Mouse (Mus musculus) hindlimb bud, embryonic 11.5 days (tissue): ENCODE data around the gene Lrfn3.
A peak's percentile ranks its signal among the peaks of the same experiment; 100 is the strongest.

ENCODE experiments used
- DNase-seq: peaks from one replicate; pipeline ENCODE4 v3.0.0-alpha.2; 2012; ENCODE audit warnings: low read depth, low spot score; ENCODE audit errors: extremely low spot score

Gene Lrfn3

DNA sequence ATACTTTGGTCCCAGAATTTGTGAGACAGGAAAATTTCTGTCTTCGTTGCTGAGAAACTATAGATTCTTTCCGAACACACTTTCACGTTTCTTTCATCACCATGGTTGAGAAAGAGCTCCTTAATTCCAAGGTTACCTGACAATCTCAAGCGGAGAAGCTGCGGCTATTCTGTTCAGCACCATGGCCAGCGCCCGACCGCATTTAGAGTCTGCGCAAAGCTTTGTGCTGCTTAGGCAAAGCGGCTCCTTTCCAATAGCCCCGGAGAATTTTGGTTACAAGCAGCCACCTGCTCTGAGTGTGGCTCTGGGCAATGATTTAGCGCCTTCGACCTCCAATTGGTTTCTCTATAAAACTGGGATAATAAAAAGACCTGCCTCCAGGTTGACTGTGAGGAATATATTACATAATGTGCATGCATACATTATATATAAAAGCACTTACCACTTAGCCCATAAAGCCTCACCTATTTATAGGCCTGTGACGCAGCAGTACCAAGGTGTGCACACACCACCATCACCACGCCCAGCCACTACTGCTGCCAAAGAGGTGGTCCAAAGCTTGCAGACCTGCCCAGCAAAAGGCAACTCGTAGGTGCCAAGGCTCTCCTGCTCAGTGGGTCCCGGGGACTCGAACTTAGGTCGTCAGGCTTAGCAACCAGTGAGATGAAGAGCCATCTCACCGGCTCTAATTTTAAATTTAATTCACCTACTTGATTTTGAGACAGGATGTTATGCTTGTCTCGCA, 15.8 kb downstream of the Lrfn3 start:
- DNase-seq: no peak

DNA sequence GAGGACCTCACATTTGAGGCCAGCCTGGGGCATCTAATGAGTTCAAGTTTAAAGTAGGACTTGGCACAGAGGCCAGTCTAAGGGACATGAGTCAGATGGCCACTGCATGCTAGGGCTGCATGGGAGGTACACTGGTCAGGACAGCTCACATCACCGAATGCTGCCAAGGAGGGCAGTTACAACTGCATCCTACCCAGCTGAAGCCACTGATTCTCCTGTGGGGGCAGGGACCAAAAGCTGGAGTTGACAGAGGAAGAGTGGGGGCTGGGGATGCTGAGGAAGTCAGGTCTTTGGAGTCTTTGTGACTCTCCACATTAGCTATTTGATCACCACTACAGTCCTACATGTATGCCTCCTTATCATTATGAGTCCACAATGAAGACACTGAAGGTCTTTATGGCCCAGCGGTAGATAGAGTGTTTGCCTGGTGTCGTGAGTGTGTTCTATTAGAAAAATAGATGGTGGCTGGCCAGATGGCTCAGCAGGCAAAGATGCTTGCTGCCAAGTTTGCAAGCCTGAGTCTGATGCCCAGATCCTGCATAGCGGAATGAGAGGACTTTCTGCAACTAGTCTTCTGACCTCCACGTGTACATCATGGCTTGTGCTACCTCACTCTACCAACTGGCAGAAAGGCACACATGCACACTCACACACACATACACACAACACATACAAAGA, 23.0 kb downstream of the Lrfn3 start:
- DNase-seq: no peak

DNA sequence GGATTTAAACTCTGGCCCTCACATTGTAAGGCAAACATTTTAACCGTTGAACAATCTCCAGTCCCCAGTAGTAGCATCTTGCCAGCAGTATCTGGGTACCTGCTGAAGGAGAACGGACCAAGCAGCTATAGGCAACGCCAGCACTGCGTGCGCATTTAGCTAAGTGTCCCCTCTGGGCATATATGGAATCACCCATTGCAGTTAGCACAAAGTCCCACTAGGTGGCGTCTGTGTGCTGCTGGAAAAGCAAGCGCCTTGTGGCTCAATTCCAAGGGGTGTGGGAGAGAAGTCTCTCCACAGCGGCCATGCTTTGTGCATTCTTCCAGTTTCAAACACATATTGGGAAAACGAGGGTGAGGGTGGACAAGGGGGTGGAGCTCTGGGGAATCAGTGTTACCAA, 26.2 kb downstream of the Lrfn3 start:
- peak; percentile 82 for DNase-seq

DNA sequence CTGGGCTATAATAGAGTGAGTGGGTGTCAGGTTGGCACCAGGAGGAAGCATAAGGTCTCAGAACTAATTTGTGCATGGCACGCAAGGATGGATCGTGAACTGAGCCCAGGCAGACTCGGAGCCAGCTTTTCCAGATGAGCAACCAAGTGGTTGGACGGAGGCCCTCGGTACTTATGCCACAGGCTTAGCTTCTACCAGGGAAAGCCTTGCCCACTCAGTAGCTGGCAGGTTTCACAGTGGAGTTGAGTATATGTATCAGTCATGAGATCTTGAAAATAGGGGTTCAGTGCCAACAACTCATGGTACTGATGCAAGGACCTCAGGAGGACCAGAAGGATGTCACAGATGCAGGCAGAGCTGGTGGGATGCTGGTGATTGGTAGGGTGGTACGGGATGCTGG, 26.9 kb downstream of the Lrfn3 start:
- DNase-seq: no peak

DNA sequence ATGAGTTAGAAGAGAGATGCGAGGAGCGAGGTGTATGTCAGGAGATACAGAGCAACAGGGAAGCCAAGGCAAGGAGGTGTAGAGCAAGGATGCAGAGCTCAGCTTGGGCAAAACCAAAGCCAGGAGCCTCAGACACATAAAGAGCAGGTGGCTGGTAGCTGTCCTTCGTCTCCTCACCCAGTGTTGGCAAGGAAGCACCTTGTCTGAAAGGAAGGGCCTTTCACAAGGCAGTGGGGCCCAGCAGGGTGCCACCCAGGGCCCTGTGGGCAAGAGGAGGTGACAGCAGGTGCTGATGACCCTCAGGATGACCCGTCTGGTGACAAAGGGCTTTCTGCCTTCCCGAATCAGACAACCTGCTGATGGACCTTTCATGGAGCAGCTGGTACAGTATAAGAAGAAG, 28.0 kb downstream of the Lrfn3 start:
- DNase-seq: no peak

DNA sequence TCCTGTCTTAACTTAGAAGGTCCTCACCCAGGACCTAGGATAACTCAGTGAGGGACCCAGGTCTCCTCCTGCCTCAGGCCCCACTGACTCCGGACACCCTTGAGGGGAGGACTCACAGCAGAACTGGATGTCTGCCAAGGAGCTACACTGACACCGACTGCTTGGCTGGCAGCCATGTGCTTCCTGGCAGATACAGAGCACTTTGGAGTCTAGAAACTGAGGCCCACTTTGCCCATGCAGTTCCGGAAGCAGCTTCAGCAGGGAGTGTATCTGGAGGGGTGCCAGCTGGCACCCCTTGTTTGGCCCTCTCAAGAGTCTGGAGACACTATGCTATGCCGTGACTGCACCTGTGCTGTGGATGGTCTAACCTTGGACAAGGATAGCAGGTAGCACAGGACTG, 29.1 kb downstream of the Lrfn3 start:
- DNase-seq: no peak

DNA sequence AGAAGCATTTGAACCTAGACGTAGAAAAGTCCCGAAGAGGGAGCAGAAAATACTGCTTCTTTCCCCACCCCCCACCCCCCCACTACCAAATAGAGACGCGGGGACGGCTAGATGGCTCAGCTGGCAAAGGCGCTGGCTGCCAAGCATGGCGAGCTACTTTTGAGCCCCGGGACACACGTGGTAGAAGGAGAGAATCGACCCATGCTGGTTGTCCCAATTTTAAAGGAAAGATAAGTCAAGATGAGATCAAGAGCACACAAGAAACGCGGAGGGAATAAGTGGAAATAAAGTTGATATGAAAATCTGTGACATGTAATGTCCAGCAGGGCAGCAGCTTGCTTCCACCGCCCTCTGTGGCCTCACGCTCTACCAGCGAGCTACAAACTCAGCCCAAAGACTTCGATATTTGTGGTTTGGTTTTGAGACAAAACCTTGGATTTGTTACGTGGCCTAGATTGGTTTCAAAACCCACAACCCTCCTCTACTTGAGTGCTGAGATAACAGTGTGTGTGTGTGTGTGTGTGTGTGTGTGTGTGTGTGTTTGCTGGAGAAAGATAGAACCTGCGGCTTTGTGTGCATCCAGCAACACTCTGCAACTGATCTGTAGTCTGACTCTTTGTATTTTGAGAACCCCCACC, 29.8 kb downstream of the Lrfn3 start:
- no peak for DNase-seq

DNA sequence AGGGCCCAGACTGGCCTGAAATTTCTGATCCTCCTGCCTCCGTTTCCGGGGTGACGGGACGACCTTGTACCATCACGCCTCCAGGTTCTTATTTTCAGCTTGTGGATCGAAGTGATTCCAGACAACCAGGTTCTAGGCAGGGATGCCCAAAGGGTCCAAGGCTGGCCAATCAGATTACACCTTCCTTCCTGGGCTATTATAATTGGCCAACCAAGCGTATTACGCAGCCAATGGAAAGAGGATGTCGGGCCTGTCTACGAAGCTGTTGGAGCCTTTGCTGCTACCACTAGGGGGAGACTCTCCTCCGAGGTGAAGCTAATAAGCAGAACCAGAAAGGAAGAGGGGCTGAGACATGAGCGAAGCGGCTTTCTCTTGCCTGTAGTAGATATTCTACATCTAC, 30.7 kb downstream of the Lrfn3 start:
- peak; percentile 88 for DNase-seq

DNA sequence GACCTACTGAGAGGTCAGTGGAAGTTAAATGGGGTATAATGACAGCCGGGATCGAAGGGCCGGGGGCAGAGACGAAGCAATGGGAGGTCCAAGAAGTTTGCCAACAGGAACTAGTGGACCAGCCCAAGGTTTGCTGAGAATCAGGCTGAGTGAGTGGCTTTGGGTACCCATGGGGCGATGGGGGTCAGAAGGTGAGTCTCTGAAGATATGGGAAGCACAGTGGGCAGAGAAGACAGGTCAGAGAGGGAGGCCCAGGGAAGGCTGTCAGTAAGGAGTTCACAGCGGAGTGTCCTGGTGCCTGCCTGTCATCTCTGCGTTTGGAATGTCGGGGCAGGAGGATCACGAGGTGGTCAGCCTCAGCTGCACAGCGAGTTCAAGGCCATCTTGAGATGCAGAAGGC, 34.2 kb downstream of the Lrfn3 start:
- DNase-seq: no peak

DNA sequence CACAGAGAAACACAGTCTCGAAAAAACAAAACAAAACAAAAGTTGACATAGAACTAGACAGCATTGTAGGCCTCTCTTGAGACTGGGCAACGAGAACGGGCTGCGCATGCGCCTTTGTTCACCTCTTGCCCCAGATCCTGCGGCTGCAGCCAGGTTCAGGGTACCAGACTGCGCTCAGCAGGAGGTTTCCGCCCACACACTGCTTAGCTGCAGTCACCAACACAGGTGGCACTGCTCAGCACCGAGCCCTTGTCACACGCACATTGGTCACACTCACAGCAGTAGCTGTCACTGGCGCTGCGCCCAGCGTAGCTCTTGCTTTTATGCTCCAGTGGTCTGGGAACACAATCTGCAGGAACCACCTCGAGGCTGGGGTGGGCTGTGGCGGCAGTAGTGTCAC, 35.4 kb downstream of the Lrfn3 start:
- no peak for DNase-seq

DNA sequence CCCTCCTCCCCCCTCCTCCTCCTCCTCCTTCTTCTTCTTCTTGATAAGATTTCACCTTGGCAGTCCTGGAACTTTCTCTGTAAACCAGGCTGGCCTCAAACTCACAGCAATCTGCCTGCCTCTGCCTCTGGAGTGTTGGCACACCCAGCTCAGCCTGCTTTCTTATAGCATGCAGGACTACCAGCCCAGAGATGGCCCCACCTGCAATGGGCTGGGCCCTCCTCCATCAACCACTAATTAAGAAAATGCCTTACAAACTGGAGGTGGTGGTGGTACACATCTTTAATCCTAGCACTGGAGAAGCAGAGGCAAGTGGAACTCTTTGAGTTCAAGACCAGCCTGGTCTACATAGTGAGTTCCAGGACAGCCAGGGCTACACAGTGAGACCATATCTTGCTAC, 36.1 kb downstream of the Lrfn3 start:
- no peak for DNase-seq

DNA sequence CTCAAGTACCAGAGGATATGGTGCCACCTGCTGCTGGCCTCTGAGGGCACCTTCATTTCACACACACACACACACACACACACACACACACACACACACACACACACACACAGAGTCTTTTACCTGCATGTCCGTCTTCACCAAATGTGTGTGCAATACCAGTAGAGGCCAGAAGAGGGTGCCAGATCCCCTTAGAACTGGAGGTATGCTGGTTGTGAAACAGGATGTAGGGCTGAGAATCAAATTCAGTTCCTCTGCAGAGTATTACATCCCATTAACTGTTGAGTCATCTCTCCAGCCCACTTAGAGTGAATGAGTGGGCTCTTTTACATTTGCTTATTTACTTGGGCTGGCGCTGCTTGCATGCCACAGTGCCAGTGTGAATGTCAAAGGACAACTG, 37.2 kb downstream of the Lrfn3 start:
- no peak for DNase-seq

DNA sequence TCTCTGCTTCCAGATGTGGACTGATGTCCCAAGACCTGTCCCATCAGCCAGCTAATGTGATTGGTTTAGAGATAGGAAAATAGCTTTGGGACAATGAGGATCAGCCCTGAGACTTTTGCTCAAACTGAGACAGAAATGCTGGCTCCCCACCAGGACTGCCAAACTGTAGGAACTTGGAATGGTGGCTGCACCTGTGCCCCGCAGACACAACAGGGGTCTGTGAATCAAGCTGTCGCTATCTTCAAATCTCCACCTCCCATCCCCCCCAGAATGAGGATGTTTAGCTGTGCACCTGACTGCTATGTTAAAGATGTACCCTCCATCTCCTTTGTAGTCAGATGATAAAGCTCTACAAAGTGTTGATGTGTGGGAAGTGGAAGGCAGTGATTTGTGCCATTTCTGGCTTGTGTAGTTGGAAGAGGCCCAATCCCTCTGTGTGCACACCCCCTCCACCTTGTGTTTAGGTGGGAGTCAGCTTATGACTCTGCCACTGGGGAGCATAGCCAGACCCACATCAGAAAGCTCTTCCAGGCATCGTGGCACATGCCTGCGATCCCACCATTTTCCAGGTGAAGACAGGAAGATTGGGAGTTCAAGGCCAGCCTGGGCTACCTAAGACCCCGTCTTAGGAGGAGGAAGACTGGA, 38.1 kb downstream of the Lrfn3 start:
- no peak for DNase-seq

DNA sequence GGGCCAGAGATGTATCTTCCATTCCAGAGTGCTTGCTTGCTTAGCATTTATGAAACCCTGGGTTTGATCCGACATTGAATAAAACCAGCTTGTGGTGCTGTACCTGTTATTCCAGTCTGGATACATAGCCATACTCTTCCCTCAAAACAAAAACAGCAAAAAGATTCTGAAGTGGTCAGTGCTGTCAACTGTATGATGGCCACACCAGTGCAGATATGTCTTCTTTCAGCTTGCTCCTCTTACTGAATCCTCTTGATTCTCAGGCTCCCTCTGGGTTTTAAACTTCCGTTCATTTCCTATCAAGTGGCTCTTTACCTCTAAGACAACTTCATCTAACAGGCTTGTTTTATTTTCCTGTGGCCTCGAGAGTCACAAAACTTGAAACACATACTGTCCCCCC, 38.8 kb downstream of the Lrfn3 start, which contains the start of gene Sdhaf1:
Sdhaf1 (minus strand) TSS at position 101 of the 400 bp plus-strand sequence.
- no peak for DNase-seq

DNA sequence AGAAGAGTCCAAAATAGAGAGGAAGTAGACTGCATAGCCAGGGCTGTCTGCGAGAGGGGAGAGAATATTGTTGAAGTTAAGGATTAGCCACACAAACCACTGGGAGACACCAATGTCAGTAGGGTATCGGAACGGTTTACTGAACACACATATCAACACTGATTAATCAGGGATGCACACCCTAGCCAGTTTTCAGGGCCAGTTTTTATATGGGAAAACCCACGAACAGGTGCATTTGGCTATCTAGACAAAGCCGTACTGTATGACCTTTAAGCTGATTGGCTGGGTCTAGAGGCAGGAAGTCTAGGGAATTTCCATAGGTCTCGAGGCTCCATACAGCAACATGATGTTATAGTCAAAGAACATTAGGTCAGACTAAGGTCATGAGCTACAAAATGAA, 39.7 kb downstream of the Lrfn3 start:
- DNase-seq: no peak

DNA sequence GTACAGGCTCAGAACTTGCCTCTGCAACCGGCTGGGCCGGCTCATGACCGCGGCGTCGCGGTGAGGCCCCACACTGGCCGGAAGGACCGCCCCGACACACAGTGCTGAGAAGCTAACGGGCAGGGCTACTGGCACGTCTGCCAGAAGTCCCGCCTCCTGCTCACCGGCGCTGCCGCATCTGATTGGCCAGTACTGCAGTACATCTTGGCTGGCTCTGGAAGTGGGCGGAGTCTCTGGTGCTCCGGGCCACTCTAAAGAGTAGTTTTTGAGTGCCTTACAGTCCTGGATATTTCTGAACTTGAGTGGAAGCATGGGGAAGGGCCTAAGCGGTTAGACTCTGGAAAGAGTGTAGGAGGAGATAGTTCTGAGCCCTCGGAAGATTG, 40.3 kb downstream of the Lrfn3 start:
- peak; percentile 86 for DNase-seq

DNA sequence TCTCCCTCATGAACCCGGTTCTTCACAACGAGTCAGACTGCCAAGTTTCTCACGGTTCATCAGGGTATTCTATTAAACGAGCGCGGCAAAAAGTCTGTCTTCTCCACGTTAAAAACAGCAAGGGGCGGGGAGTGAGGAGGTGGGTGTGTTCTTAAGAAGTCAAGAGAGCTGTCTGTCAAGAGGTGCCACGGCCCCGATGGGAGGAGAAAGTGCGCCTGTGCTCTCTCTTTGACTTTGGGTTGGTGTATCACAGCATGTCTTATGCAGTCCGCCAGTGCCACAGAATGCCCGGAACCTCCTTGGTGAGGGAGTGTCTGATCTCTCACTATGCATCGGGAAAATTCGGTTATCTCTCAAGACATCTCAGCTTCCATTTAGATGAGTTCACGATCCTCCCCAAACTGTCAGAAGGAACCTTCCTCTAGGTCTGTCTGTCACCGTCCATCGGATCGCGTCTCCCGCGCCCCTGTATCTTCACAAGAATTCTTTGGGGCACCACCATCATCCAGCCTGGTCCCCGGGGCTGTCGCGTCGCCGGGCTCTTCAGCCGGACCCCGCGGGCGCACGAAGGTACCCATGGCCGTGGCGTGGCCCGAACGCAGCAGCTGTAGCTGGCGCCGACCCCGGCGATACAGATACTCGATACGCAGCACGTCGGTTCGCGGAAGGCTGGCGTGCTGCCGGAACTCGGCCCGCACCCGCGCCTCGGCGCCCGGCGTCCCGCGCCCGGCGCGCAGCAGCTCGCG, 40.9 kb downstream of the Lrfn3 start, which contains the start of gene E130208F15Rik:
E130208F15Rik (plus strand) TSS at position 202 of the 746 bp plus-strand sequence.
- no peak for DNase-seq

DNA sequence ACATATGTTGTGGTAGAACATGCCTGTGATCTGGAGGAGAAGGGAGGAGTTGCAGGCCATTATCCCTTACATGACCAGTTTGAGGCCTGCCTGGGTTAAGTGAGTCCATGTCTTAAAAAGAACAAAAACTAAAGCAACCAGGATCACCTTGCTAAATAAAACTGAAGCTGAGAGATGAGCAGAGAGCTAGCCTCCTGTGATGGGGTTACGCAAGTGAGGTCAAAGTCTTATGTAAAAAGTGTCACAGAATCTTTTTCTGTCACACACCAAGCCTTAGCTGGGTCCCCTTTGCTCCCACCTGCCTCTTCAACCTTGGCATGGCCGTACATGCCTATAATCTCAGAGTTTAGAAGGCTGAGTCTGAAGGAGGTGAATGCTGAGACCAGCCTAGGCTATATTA, 41.6 kb downstream of the Lrfn3 start:
- DNase-seq: no peak

DNA sequence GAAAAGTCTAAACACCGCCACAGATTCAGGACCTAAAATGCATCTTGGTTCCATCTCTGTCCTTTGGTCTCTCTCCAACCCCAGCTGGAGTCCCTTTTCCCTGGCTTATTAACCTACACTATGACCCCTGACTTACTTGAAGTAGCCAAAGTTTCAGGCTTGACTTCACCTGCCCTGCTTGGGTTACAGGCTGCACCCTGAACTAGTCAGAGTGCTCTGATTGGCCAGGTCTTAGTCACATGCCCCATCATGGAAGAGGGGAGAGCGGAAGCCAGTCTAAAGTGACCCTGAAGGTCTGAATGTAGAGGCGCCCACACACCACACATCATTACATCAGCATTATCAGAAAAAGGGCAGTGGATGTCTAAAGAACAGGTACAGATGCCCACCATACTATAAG, 44.4 kb downstream of the Lrfn3 start:
- DNase-seq: no peak

DNA sequence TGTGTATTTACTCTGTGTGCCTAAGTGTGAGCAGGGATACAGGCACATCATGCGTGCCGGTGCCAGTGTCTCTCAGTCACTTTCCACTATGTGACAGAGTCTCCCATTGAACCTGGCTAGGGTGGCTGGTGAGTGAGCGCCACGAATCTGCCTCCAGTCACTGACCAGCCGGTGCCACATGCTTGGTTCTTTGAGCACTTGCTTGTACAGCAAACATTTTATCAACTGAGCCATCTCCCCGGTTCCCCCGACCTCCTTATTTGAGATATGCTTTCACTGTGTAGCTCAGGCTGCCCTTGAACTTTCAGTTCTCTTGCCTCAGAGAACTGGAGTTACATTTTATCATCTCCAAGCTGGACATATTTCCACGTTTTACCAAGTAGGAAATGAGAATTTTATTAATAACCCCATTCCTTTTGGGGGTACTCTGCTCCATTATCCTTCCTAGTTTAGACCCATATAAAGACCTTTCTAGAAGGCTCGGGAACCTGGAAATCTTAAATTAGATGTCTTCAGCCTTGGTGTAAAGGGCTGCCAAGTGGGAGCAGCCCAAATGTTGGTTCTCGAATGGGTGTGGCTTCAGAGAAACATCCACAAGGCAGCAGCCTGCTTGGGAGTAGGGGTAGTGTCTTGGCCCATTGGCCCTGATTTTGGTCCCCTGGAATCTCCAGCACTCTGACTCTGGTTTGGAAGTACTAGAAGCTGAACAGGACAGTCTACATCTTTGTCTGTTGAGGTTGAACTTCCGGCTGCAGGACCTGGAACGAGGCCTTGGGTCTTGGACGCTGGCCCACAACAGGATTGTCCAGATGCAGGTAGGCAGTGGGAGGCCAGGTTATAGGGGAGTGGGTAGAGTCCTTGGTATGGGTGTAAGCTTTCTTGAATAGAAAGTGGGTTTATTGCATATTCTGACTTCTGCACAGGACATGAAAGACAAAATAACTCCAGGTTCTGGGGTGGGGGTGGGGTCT, 46.7 kb downstream of the Lrfn3 start:
- DNase-seq: no peak
